Mouse (Mus musculus): ENCODE measurements at regions not wholly inside any gene's neighbourhood (a gene's known extent, or its start where the extent isn't known, plus 50 kb on each side); places are given as distances from the start of the nearest gene placed in this dataset.

- Histone ChIP-seq H3K27ac (ENCODE audit: insufficient read depth, low read length) (no peak overlapping the region), H3K27me3 (ENCODE audit: control insufficient read depth, insufficient read depth, low read length, poor library complexity, severe bottlenecking) (no peaks in the 10 kb centered on the region), H3K36me3 (ENCODE audit: control insufficient read depth, insufficient read depth, low read length, poor library complexity, severe bottlenecking) (no peaks in the 10 kb centered on the region), H3K9me3 (replicated peaks; ENCODE audit: control insufficient read depth, insufficient read depth, low read length, poor library complexity, severe bottlenecking) (no peaks in the 10 kb centered on the region), H3K4me3 (ENCODE audit: low read depth, low read length) (no peak overlapping the region), H3K9ac (ENCODE audit: low read depth, poor library complexity, severe bottlenecking) (no peak overlapping the region), H3K4me1 (ENCODE audit: control insufficient read depth, insufficient read depth, low read length) (no peaks in the 10 kb centered on the region)
- TF ChIP-seq CTCF (IDR thresholded peaks at IDR 0.05; ENCODE audit: low read depth, low read length) (no peak), POLR2A (IDR thresholded peaks at IDR 0.05; ENCODE audit: insufficient read depth, low read length) (no peak), EP300 (IDR thresholded peaks at IDR 0.05; ENCODE audit: insufficient read depth, low read depth, low read length) (no peak)
Measured at GRCm38 (mm10) chr6:35746034-35746433, 206.3 kb upstream of the Mtpn start.

- Histone ChIP-seq H3K27me3 (ENCODE audit: control insufficient read depth, insufficient read depth, low read length, poor library complexity, severe bottlenecking) (no peaks in the 10 kb centered on the region; the same call in 1 of the 2 replicates), H3K4me3 (ENCODE audit: low read depth, low read length) (no peak overlapping the region), H3K36me3 (ENCODE audit: control insufficient read depth, insufficient read depth, low read length, poor library complexity, severe bottlenecking) (no peaks in the 10 kb centered on the region), H3K9me3 (replicated peaks; ENCODE audit: control insufficient read depth, insufficient read depth, low read length, poor library complexity, severe bottlenecking) (no peaks in the 10 kb centered on the region), H3K27ac (ENCODE audit: insufficient read depth, low read length) (no peak overlapping the region), H3K4me1 (ENCODE audit: control insufficient read depth, insufficient read depth, low read length) (no peaks in the 10 kb centered on the region), H3K9ac (ENCODE audit: low read depth, poor library complexity, severe bottlenecking) (no peak overlapping the region)
- TF ChIP-seq POLR2A (IDR thresholded peaks at IDR 0.05; ENCODE audit: insufficient read depth, low read length) (no peak), CTCF (IDR thresholded peaks at IDR 0.05; ENCODE audit: low read depth, low read length) (no peak), EP300 (IDR thresholded peaks at IDR 0.05; ENCODE audit: insufficient read depth, low read depth, low read length) (no peak)
Measured at GRCm38 (mm10) chr6:35705587-35705986, 165.9 kb upstream of the Mtpn start.

- no peaks in the 10 kb centered on the region for H3K4me1 ChIP-seq (ENCODE audit: control insufficient read depth, insufficient read depth, low read length)
- H3K27ac ChIP-seq (ENCODE audit: insufficient read depth, low read length), result no peak overlapping the region
- TF ChIP-seq CTCF (IDR thresholded peaks at IDR 0.05; ENCODE audit: low read depth, low read length) (no peak), EP300 (IDR thresholded peaks at IDR 0.05; ENCODE audit: insufficient read depth, low read depth, low read length) (no peak), POLR2A (IDR thresholded peaks at IDR 0.05; ENCODE audit: insufficient read depth, low read length) (no peak)
- H3K4me3 ChIP-seq (ENCODE audit: low read depth, low read length), result no peak overlapping the region
- H3K9me3 ChIP-seq (replicated peaks; ENCODE audit: control insufficient read depth, insufficient read depth, low read length, poor library complexity, severe bottlenecking), result no peaks in the 10 kb centered on the region
- H3K36me3 ChIP-seq (ENCODE audit: control insufficient read depth, insufficient read depth, low read length, poor library complexity, severe bottlenecking), result no peaks in the 10 kb centered on the region
- H3K27me3 ChIP-seq (ENCODE audit: control insufficient read depth, insufficient read depth, low read length, poor library complexity, severe bottlenecking), result no peaks in the 10 kb centered on the region
- no peak overlapping the region for H3K9ac ChIP-seq (ENCODE audit: low read depth, poor library complexity, severe bottlenecking)
Measured at GRCm38 (mm10) chr6:35667062-35667461, 127.4 kb upstream of the Mtpn start.

- H3K27ac ChIP-seq (ENCODE audit: insufficient read depth, low read length), result no peak overlapping the region
- no peak for TF ChIP-seq CTCF (IDR thresholded peaks at IDR 0.05; ENCODE audit: low read depth, low read length)
- TF ChIP-seq EP300 (IDR thresholded peaks at IDR 0.05; ENCODE audit: insufficient read depth, low read depth, low read length), result no peak
- TF ChIP-seq POLR2A (IDR thresholded peaks at IDR 0.05; ENCODE audit: insufficient read depth, low read length), result no peak
Measured at GRCm38 (mm10) chr6:35651401-35651800, 111.7 kb upstream of the Mtpn start.

GRCm38 (mm10) chr6:35645210-35645609, 105.5 kb upstream of the Mtpn start:
- Histone ChIP-seq H3K4me1 (ENCODE audit: control insufficient read depth, insufficient read depth, low read length) (no peaks in the 10 kb centered on the region), H3K9me3 (replicated peaks; ENCODE audit: control insufficient read depth, insufficient read depth, low read length, poor library complexity, severe bottlenecking) (no peaks in the 10 kb centered on the region), H3K27me3 (ENCODE audit: control insufficient read depth, insufficient read depth, low read length, poor library complexity, severe bottlenecking) (no peaks in the 10 kb centered on the region), H3K27ac (ENCODE audit: insufficient read depth, low read length) (no peak overlapping the region), H3K4me3 (ENCODE audit: low read depth, low read length) (no peak overlapping the region), H3K9ac (ENCODE audit: low read depth, poor library complexity, severe bottlenecking) (no peak overlapping the region), H3K36me3 (ENCODE audit: control insufficient read depth, insufficient read depth, low read length, poor library complexity, severe bottlenecking) (no peaks in the 10 kb centered on the region)
- TF ChIP-seq POLR2A (IDR thresholded peaks at IDR 0.05; ENCODE audit: insufficient read depth, low read length) (no peak), CTCF (IDR thresholded peaks at IDR 0.05; ENCODE audit: low read depth, low read length) (no peak), EP300 (IDR thresholded peaks at IDR 0.05; ENCODE audit: insufficient read depth, low read depth, low read length) (no peak)

More at GRCm38 (mm10) chr6:35651401-35651800, 111.7 kb upstream of the Mtpn start:
- no peaks in the 10 kb centered on the region for H3K27me3 ChIP-seq (ENCODE audit: control insufficient read depth, insufficient read depth, low read length, poor library complexity, severe bottlenecking)
- no peak overlapping the region for H3K4me3 ChIP-seq (ENCODE audit: low read depth, low read length)
- H3K36me3 ChIP-seq (ENCODE audit: control insufficient read depth, insufficient read depth, low read length, poor library complexity, severe bottlenecking), result no peaks in the 10 kb centered on the region
- no peak overlapping the region for H3K9ac ChIP-seq (ENCODE audit: low read depth, poor library complexity, severe bottlenecking)
- no peaks in the 10 kb centered on the region for H3K9me3 ChIP-seq (replicated peaks; ENCODE audit: control insufficient read depth, insufficient read depth, low read length, poor library complexity, severe bottlenecking)
- H3K4me1 ChIP-seq (ENCODE audit: control insufficient read depth, insufficient read depth, low read length), result no peaks in the 10 kb centered on the region

- Histone ChIP-seq H3K36me3 (ENCODE audit: control insufficient read depth, insufficient read depth, low read length, poor library complexity, severe bottlenecking) (no peaks in the 10 kb centered on the region), H3K9me3 (replicated peaks; ENCODE audit: control insufficient read depth, insufficient read depth, low read length, poor library complexity, severe bottlenecking) (no peaks in the 10 kb centered on the region)
- no peak for TF ChIP-seq POLR2A (IDR thresholded peaks at IDR 0.05; ENCODE audit: insufficient read depth, low read length)
- TF ChIP-seq CTCF (IDR thresholded peaks at IDR 0.05; ENCODE audit: low read depth, low read length), result no peak
- no peak for TF ChIP-seq EP300 (IDR thresholded peaks at IDR 0.05; ENCODE audit: insufficient read depth, low read depth, low read length)
Measured at GRCm38 (mm10) chr6:35640672-35641071, 101.0 kb upstream of the Mtpn start.

More at GRCm38 (mm10) chr6:35640672-35641071, 101.0 kb upstream of the Mtpn start:
- H3K27me3 ChIP-seq (ENCODE audit: control insufficient read depth, insufficient read depth, low read length, poor library complexity, severe bottlenecking), result no peaks in the 10 kb centered on the region
- no peak overlapping the region for H3K27ac ChIP-seq (ENCODE audit: insufficient read depth, low read length)
- no peak overlapping the region for H3K4me3 ChIP-seq (ENCODE audit: low read depth, low read length)
- no peak overlapping the region for H3K9ac ChIP-seq (ENCODE audit: low read depth, poor library complexity, severe bottlenecking)
- no peaks in the 10 kb centered on the region for H3K4me1 ChIP-seq (ENCODE audit: control insufficient read depth, insufficient read depth, low read length)
